Mouse (Mus musculus) MEL (cell line): Measurements from ENCODE around the gene Nlrc4.

ENCODE experiments used
- MAX ChIP-seq: IDR thresholded peaks from 2 replicates; pipeline ENCODE4 v1.6.1; 2011; ENCODE audit warnings: low read length, improper control_type of control experiment
- POLR2A ChIP-seq, 2 experiments: IDR thresholded peaks; 2 replicates each; pipeline ENCODE4 v1.6.1; 2011 to 2012; ENCODE audit warnings: low read length in 2 of 2, mild to moderate bottlenecking in 2 of 2, control low read depth in 1 of 2, improper control_type of control experiment in 1 of 2, low read depth in 1 of 2, moderate library complexity in 1 of 2; ENCODE audit not compliant: control insufficient read depth in 1 of 2, insufficient read depth in 1 of 2, poor library complexity in 1 of 2
- TBP ChIP-seq: IDR thresholded peaks from 2 replicates; pipeline ENCODE4 v1.8.0; 2011; ENCODE audit warnings: low read depth, low read length, improper control_type of control experiment
- TCF12 ChIP-seq: IDR thresholded peaks from 2 replicates; pipeline ENCODE4 v1.6.1; 2014; ENCODE audit warnings: low read depth, mild to moderate bottlenecking, inconsistent platforms, low read length, improper control_type of control experiment, moderate library complexity

DNA sequence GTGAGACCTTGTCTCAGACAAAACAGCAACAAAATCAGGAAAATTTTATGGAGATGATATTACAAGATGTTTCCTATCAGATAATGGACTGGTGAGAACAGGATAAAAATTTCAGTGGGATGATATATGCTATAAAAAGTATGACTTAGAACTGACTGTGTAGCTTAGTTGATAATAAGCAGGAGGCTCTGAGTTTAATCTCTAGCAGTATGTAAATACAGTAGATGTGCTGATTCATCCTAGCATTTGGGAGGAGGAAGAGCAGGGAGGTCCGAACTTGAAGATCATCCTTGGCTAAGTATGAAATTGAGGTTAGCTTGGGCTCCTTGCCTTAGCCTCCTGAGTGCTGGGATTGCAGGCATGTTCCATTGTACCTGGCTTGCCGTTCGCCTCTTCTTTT lies 32.6 kb upstream of the Nlrc4 start:
- 0 out of 2 replicates have a peak, but pooled peaks have one; percentile 37 for TF ChIP-seq TCF12
- no peak for TF ChIP-seq TBP
- no peak for TF ChIP-seq MAX
- no peak for TF ChIP-seq POLR2A (IDR thresholded peaks at IDR 0.05; ENCODE audit: control insufficient read depth in 1 of 2, insufficient read depth in 1 of 2, low read depth in 1 of 2, low read length in 2 of 2, poor library complexity in 1 of 2)
